In the genomic region with DNA sequence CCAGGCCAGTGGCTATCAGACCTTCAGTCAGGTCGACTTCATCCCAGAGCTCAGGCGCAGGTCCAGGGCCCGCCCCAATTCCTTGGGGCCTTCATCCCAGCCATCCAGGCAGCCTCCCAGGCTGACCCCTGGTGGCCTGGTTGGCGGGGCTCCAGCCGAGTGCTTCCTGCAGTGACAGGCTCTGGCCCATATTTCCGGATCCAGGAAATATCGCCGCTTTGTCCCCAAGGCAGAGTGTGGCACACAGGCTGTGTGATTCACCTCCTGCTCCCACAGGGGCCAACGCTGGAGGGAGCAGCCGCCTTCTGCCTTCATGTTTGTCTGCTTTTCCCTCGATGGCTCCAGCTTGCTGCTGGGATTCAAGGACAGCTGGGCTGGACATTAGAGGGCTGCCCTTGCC, we compare ENCODE assay signal across 8 mouse cellular contexts. TPM values are rescaled to one million over a fixed set of nuclear protein-coding genes. Genes with fewer than 3 reads are reported as not detected.
DNase-seq lines count a peak whose midpoint lies in the region; ATAC-seq and TF ChIP-seq lines count a peak whose summit lies in the region.
"Had no signal": no experiment of that assay in that cellular context is flagged by ENCODE, and none has a peak within 500 bp of the region (broad histone marks: within the 10 kb centered on the region; RNA-seq: fewer than 3 reads in every experiment).

No protein-coding gene starts in this region.

- peaks cover 8% of the 10 kb centered on the region for H3K36me3 ChIP-seq in C2C12 (ENCODE audit: control insufficient read depth, insufficient read depth)
- peaks cover 18% of the 10 kb centered on the region for H3K36me3 ChIP-seq in heart, embryonic 15.5 days

- H3K79me3 ChIP-seq in C2C12 (ENCODE audit: low read depth), result no peaks in the 10 kb centered on the region

- no peak overlapping the region for H3K4me3 ChIP-seq in C2C12 (ENCODE audit: insufficient read depth, poor library complexity, severe bottlenecking)
- no peak overlapping the region for H3K4me3 ChIP-seq in heart, embryonic 15.5 days
- H3K4me3 ChIP-seq: neural tube, embryonic 12.5 days had no signal

- peaks cover 45% of the 10 kb centered on the region for H3K4me1 ChIP-seq in heart, embryonic 15.5 days (replicated peaks)

- peak; percentile 84 for DNase-seq in NIH3T3 (ENCODE audit: low read depth)
- peak; percentile 57 for DNase-seq in embryo, embryonic 10 days (ENCODE audit: low spot score)
- DNase-seq in kidney, postnatal 4 days, result peak; percentile 96
- peak; percentile 69 for DNase-seq in ovary, postnatal 10 days (ENCODE audit: low spot score)

- H3K27me3 ChIP-seq in C2C12 (ENCODE audit: control insufficient read depth, insufficient read depth, insufficient read length), result no peaks in the 10 kb centered on the region
- H3K27me3 ChIP-seq in heart, embryonic 15.5 days, result no peaks in the 10 kb centered on the region

- H3K79me2 ChIP-seq in C2C12 (ENCODE audit: control insufficient read depth, insufficient read depth), result no peaks in the 10 kb centered on the region

- WGBS in heart, embryonic 15.5 days, result 35% methylated on average over 11 of the region's 11 CpGs

- no peak overlapping the region for H3K9ac ChIP-seq in heart, embryonic 15.5 days

- H3K9me3 ChIP-seq in heart, embryonic 15.5 days (replicated peaks), result no peaks in the 10 kb centered on the region
- H3K9me3 ChIP-seq: neural tube, embryonic 12.5 days had no signal

- H3K4me2 ChIP-seq in heart, embryonic 15.5 days, result no peak overlapping the region
- H3K4me2 ChIP-seq: neural tube, embryonic 12.5 days had no signal

- H3K27ac ChIP-seq in heart, embryonic 15.5 days, result peak overlapping the region; percentile 71
- H3K27ac ChIP-seq: neural tube, embryonic 12.5 days had no signal

- no peak for TF ChIP-seq CTCF in C2C12 (IDR thresholded peaks at IDR 0.05; ENCODE audit: control insufficient read depth, insufficient read depth, insufficient read length)

- peak; percentile 50 for ATAC-seq in heart, embryonic 15.5 days (replicated peaks; ENCODE audit: insufficient number of reproducible peaks, insufficient read depth, low FRiP score, low read depth)
- no peak for ATAC-seq in monocyte, adult 5-6 weeks (replicated peaks; ENCODE audit: insufficient number of reproducible peaks, low FRiP score, low TSS enrichment, poor library complexity, severe bottlenecking)

- peak overlapping the region; percentile 42 for H3ac ChIP-seq in C2C12 (ENCODE audit: control insufficient read depth, insufficient read length, low read depth)

TF ChIP-seq in C2C12, 6 proteins besides CTCF, POLR2A, EP300 and RAD21:
- TF ChIP-seq USF1 (IDR thresholded peaks at IDR 0.05; ENCODE audit: low read depth) (no peak), MAX (IDR thresholded peaks at IDR 0.05) (no peak), CEBPB (IDR thresholded peaks at IDR 0.05; ENCODE audit: low read depth) (no peak), MYOG (IDR thresholded peaks at IDR 0.05; ENCODE audit: control insufficient read depth, extremely low read depth, insufficient read length) (no peak), FOSL1 (IDR thresholded peaks at IDR 0.05; ENCODE audit: insufficient read depth, low read length, poor library complexity, severe bottlenecking) (no peak), MYOD1 (IDR thresholded peaks at IDR 0.05; ENCODE audit: control insufficient read depth, insufficient read length, low read depth) (no peak)
TF ChIP-seq in C2C12: peak in this region for 0.

RNA-seq across cellular contexts. Expression of gene Gtpbp3, which starts 8.6 kb away (rescaled TPM):
- polyA plus RNA-seq in C2C12 (2012; fragmentation: generic; extraction: Trizol), result 21.4 TPM
- polyA plus RNA-seq in heart, embryonic 15.5 days (2015; fragmentation: Nextera tagmentation; extraction: Ambion mirVana), result 10.5 and 11.8 TPM in 2 replicates
- 16.0 to 22.2 TPM (median 16.4 TPM) in 3 replicates for total RNA-seq in monocyte, adult 5-6 weeks (2017)

RNA-seq across cellular contexts. Expression of gene Ano8, which starts 10.7 kb away (rescaled TPM):
- polyA plus RNA-seq in C2C12 (2012; fragmentation: generic; extraction: Trizol), result 22.1 TPM
- 0.81 and 1.9 TPM in 2 replicates for polyA plus RNA-seq in heart, embryonic 15.5 days (2015; fragmentation: Nextera tagmentation; extraction: Ambion mirVana)
- 4.7 to 11.0 TPM (median 8.5 TPM) in 3 replicates for total RNA-seq in monocyte, adult 5-6 weeks (2017)

RNA-seq across cellular contexts. Expression of gene Plvap, which starts 15.1 kb away (rescaled TPM):
- polyA plus RNA-seq in C2C12 (2012; fragmentation: generic; extraction: Trizol), result 0.07 TPM
- 87.2 and 113 TPM in 2 replicates for polyA plus RNA-seq in heart, embryonic 15.5 days (2015; fragmentation: Nextera tagmentation; extraction: Ambion mirVana)
- total RNA-seq in monocyte, adult 5-6 weeks (2017), result not detected in 3 replicates

RNA-seq across cellular contexts. Expression of gene Dda1, which starts 27.5 kb away (rescaled TPM):
- 104 TPM for polyA plus RNA-seq in C2C12 (2012; fragmentation: generic; extraction: Trizol)
- polyA plus RNA-seq in heart, embryonic 15.5 days (2015; fragmentation: Nextera tagmentation; extraction: Ambion mirVana), result 68.4 and 84.1 TPM in 2 replicates
- total RNA-seq in monocyte, adult 5-6 weeks (2017), result 33.6 to 53.8 TPM (median 42.4 TPM) in 3 replicates

RNA-seq across cellular contexts. Expression of gene Ccdc194, which starts 29.0 kb away (rescaled TPM):
- 0.01 TPM for polyA plus RNA-seq in C2C12 (2012; fragmentation: generic; extraction: Trizol)
- polyA plus RNA-seq in heart, embryonic 15.5 days (2015; fragmentation: Nextera tagmentation; extraction: Ambion mirVana), result 0.30 and 0.48 TPM in 2 replicates
- total RNA-seq in monocyte, adult 5-6 weeks (2017), result not detected in 3 replicates

Comparison
In these comparisons a context has a peak if more than half of its experiments do, and no peak if none do; other contexts are left out.
1. RNA of gene Plvap, which starts 15.1 kb away (polyA plus RNA-seq): 87.2 to 113 TPM in heart, embryonic 15.5 days; 0.07 TPM in C2C12 (single experiment); every median in the first group is over 10 times any median in the second.
2. Peak in every context shown above with its lines, with median percentiles within 50 percentile points of each other: DNase-seq.